Mouse (Mus musculus): ENCODE data around the gene Rora. TPM values are rescaled to one million over a fixed set of nuclear protein-coding genes. Genes with fewer than 3 reads are reported as not detected.

The Rora gene
- polyA plus RNA-seq, 1 experiment from 2014 or later, result 6.5 TPM

- Histone ChIP-seq H3K27me3 (ENCODE audit: control insufficient read depth, insufficient read depth, low read length) (no peaks in the 10 kb centered on the region), H3K27ac (ENCODE audit: low read depth, low read length) (no peak overlapping the region), H3K36me3 (ENCODE audit: control insufficient read depth, insufficient read depth, low read length) (no peaks in the 10 kb centered on the region), H3K9me3 (replicated peaks; ENCODE audit: control insufficient read depth, low read length) (no peaks in the 10 kb centered on the region), H3K4me2 (no peak overlapping the region), H3K9ac (ENCODE audit: low read depth, low read length) (no peak overlapping the region), H3K4me1 (ENCODE audit: control insufficient read depth, insufficient read depth, low read length) (no peaks in the 10 kb centered on the region; the same call in 1 of the 2 replicates), H3K4me3 (ENCODE audit: low read depth, low read length) (no peak overlapping the region)
- 70% methylated on average over 3 of the region's 3 CpGs for WGBS (ENCODE audit: insufficient replicate concordance)
- no peak for ATAC-seq (replicated peaks; ENCODE audit: insufficient number of reproducible peaks, low FRiP score, low TSS enrichment)
These were observed 523.4 kb downstream of the Rora start for GRCm38 (mm10) chr9:69176988-69177387.

DNA sequence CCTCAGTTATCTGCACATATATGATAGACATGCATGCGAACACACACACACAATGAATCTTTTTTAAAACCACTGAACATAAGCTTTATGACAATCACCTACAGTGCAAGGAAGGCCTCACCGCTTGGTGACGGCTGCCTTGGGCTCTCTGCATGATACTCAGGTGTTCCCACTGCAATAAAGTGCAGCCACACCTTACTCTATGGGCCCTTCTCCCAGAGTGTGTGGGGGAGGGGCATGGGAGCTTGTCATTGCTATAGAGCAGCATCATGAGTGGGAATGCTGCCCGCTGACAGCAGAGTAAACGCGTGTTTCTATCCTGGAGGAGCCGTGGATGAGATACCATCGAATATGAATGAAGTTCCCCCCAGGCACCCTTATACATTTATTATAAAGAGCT, 525.6 kb downstream of the Rora start:
- Histone ChIP-seq H3K27me3 (ENCODE audit: control insufficient read depth, insufficient read depth, low read length) (no peaks in the 10 kb centered on the region), H3K9ac (ENCODE audit: low read depth, low read length) (no peak overlapping the region), H3K27ac (ENCODE audit: low read depth, low read length) (no peak overlapping the region), H3K9me3 (replicated peaks; ENCODE audit: control insufficient read depth, low read length) (no peaks in the 10 kb centered on the region), H3K36me3 (ENCODE audit: control insufficient read depth, insufficient read depth, low read length) (no peaks in the 10 kb centered on the region), H3K4me1 (ENCODE audit: control insufficient read depth, insufficient read depth, low read length) (no peaks in the 10 kb centered on the region; the same call in 1 of the 2 replicates), H3K4me3 (ENCODE audit: low read depth, low read length) (no peak overlapping the region), H3K4me2 (no peak overlapping the region)
- ATAC-seq (replicated peaks; ENCODE audit: insufficient number of reproducible peaks, low FRiP score, low TSS enrichment), result no peak
- WGBS (ENCODE audit: insufficient replicate concordance), result 88% methylated on average over 8 of the region's 8 CpGs

DNA sequence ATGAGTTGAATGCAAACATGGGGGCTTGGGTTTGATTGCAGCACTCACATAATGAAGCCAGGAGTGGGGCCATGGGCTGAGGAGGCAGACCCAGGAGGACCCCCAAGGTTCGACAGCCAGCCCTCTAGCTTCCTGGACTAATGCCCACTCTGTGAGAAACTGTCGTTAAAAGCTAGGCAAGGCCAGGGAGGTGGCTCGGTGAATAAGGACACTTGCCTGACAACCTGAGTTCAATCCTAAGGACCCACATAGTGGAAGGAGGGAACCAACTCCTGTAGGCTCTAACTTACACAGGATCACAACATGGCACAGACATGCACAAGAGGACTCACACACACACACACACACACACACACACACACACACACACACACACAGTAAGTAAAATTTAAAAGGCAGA, 527.4 kb downstream of the Rora start:
- ATAC-seq (replicated peaks; ENCODE audit: insufficient number of reproducible peaks, low FRiP score, low TSS enrichment), result no peak
- no peak overlapping the region for H3K27ac ChIP-seq (ENCODE audit: low read depth, low read length)

GRCm38 (mm10) chr9:69181411-69181810, 527.8 kb downstream of the Rora start:
- Histone ChIP-seq H3K36me3 (ENCODE audit: control insufficient read depth, insufficient read depth, low read length) (no peaks in the 10 kb centered on the region), H3K9ac (ENCODE audit: low read depth, low read length) (no peak overlapping the region), H3K4me3 (ENCODE audit: low read depth, low read length) (no peak overlapping the region), H3K27me3 (ENCODE audit: control insufficient read depth, insufficient read depth, low read length) (no peaks in the 10 kb centered on the region), H3K4me2 (no peak overlapping the region), H3K9me3 (replicated peaks; ENCODE audit: control insufficient read depth, low read length) (no peaks in the 10 kb centered on the region), H3K4me1 (ENCODE audit: control insufficient read depth, insufficient read depth, low read length) (no peaks in the 10 kb centered on the region; the same call in 1 of the 2 replicates), H3K27ac (ENCODE audit: low read depth, low read length) (no peak overlapping the region)
- ATAC-seq (replicated peaks; ENCODE audit: insufficient number of reproducible peaks, low FRiP score, low TSS enrichment), result no peak

More for the DNA sequence above, 527.4 kb downstream of the Rora start:
- Histone ChIP-seq H3K27me3 (ENCODE audit: control insufficient read depth, insufficient read depth, low read length) (no peaks in the 10 kb centered on the region), H3K9me3 (replicated peaks; ENCODE audit: control insufficient read depth, low read length) (no peaks in the 10 kb centered on the region), H3K4me2 (no peak overlapping the region), H3K4me3 (ENCODE audit: low read depth, low read length) (no peak overlapping the region), H3K36me3 (ENCODE audit: control insufficient read depth, insufficient read depth, low read length) (no peaks in the 10 kb centered on the region), H3K4me1 (ENCODE audit: control insufficient read depth, insufficient read depth, low read length) (no peaks in the 10 kb centered on the region; the same call in 1 of the 2 replicates), H3K9ac (ENCODE audit: low read depth, low read length) (no peak overlapping the region)
- 53% methylated on average over 3 of the region's 3 CpGs for WGBS (ENCODE audit: insufficient replicate concordance)

- no peaks in the 10 kb centered on the region for H3K36me3 ChIP-seq (ENCODE audit: control insufficient read depth, insufficient read depth, low read length)
- WGBS (ENCODE audit: insufficient replicate concordance), result 77% methylated on average over 4 of the region's 4 CpGs
- no peak overlapping the region for H3K27ac ChIP-seq (ENCODE audit: low read depth, low read length)
- H3K9me3 ChIP-seq (replicated peaks; ENCODE audit: control insufficient read depth, low read length), result no peaks in the 10 kb centered on the region
- H3K9ac ChIP-seq (ENCODE audit: low read depth, low read length), result no peak overlapping the region
- no peaks in the 10 kb centered on the region for H3K27me3 ChIP-seq (ENCODE audit: control insufficient read depth, insufficient read depth, low read length)
- no peak for ATAC-seq (replicated peaks; ENCODE audit: insufficient number of reproducible peaks, low FRiP score, low TSS enrichment)
- H3K4me1 ChIP-seq (ENCODE audit: control insufficient read depth, insufficient read depth, low read length), result no peaks in the 10 kb centered on the region; the same call in 1 of the 2 replicates
- H3K4me2 ChIP-seq, result no peak overlapping the region
- no peak overlapping the region for H3K4me3 ChIP-seq (ENCODE audit: low read depth, low read length)
These were observed 530.3 kb downstream of the Rora start for GRCm38 (mm10) chr9:69183888-69184287.

- no peaks in the 10 kb centered on the region for H3K27me3 ChIP-seq (ENCODE audit: control insufficient read depth, insufficient read depth, low read length)
- H3K27ac ChIP-seq (ENCODE audit: low read depth, low read length), result no peak overlapping the region
- H3K9me3 ChIP-seq (replicated peaks; ENCODE audit: control insufficient read depth, low read length), result no peaks in the 10 kb centered on the region
- no peak overlapping the region for H3K9ac ChIP-seq (ENCODE audit: low read depth, low read length)
- H3K4me2 ChIP-seq, result no peak overlapping the region
- no peak for ATAC-seq (replicated peaks; ENCODE audit: insufficient number of reproducible peaks, low FRiP score, low TSS enrichment)
- H3K36me3 ChIP-seq (ENCODE audit: control insufficient read depth, insufficient read depth, low read length), result no peaks in the 10 kb centered on the region
- WGBS (ENCODE audit: insufficient replicate concordance), result 38% methylated on average over 1 of the region's 1 CpGs
- 0 out of 2 replicates have a peak, but pooled peaks cover 3% of the 10 kb centered on the region for H3K4me1 ChIP-seq (ENCODE audit: control insufficient read depth, insufficient read depth, low read length)
- H3K4me3 ChIP-seq (ENCODE audit: low read depth, low read length), result no peak overlapping the region
These were observed 537.1 kb downstream of the Rora start for GRCm38 (mm10) chr9:69190726-69191125.

GRCm38 (mm10) chr9:69192446-69192845, 538.9 kb downstream of the Rora start:
- Histone ChIP-seq H3K9ac (ENCODE audit: low read depth, low read length) (no peak overlapping the region), H3K4me1 (ENCODE audit: control insufficient read depth, insufficient read depth, low read length) (0 out of 2 replicates have a peak, but pooled peaks cover 3% of the 10 kb centered on the region), H3K27ac (ENCODE audit: low read depth, low read length) (no peak overlapping the region), H3K4me2 (no peak overlapping the region), H3K36me3 (ENCODE audit: control insufficient read depth, insufficient read depth, low read length) (no peaks in the 10 kb centered on the region), H3K4me3 (ENCODE audit: low read depth, low read length) (no peak overlapping the region), H3K9me3 (replicated peaks; ENCODE audit: control insufficient read depth, low read length) (no peaks in the 10 kb centered on the region), H3K27me3 (ENCODE audit: control insufficient read depth, insufficient read depth, low read length) (no peaks in the 10 kb centered on the region)
- 80% methylated on average over 8 of the region's 8 CpGs for WGBS (ENCODE audit: insufficient replicate concordance)
- ATAC-seq (replicated peaks; ENCODE audit: insufficient number of reproducible peaks, low FRiP score, low TSS enrichment), result no peak

- Histone ChIP-seq H3K4me2 (no peak overlapping the region), H3K4me3 (ENCODE audit: low read depth, low read length) (no peak overlapping the region), H3K27me3 (ENCODE audit: control insufficient read depth, insufficient read depth, low read length) (no peaks in the 10 kb centered on the region), H3K9me3 (replicated peaks; ENCODE audit: control insufficient read depth, low read length) (no peaks in the 10 kb centered on the region), H3K9ac (ENCODE audit: low read depth, low read length) (no peak overlapping the region), H3K36me3 (ENCODE audit: control insufficient read depth, insufficient read depth, low read length) (no peaks in the 10 kb centered on the region), H3K27ac (ENCODE audit: low read depth, low read length) (no peak overlapping the region), H3K4me1 (ENCODE audit: control insufficient read depth, insufficient read depth, low read length) (0 out of 2 replicates have a peak, but pooled peaks cover 3% of the 10 kb centered on the region)
- WGBS (ENCODE audit: insufficient replicate concordance), result 77% methylated on average over 13 of the region's 13 CpGs
- ATAC-seq (replicated peaks; ENCODE audit: insufficient number of reproducible peaks, low FRiP score, low TSS enrichment), result no peak
These were observed 541.3 kb downstream of the Rora start for GRCm38 (mm10) chr9:69194638-69195605.
